Mouse (Mus musculus) limb, embryonic 14.5 days (tissue): Measurements from ENCODE around the gene Bank1. TPM values are rescaled to one million over a fixed set of nuclear protein-coding genes. Genes with fewer than 3 reads are reported as not detected.

Source experiments
- ATAC-seq: fragments of 200-750 bp; cut with Nextera tagmentation; 2 replicates; pipeline ENCODE4 v1.8.0; 2017; ENCODE audit warnings: low read depth, moderate number of reproducible peaks, moderate TSS enrichment; ENCODE audit not compliant: low FRiP score
- DNase-seq: peaks from one replicate; pipeline ENCODE4 v3.0.0-alpha.2; 2015; ENCODE audit warnings: low spot score
- H3K27ac ChIP-seq: fragments of 300-500 bp; sonication (generic); replicated peaks from 2 replicates; pipeline ENCODE4 v1.5.1; 2014; ENCODE audit warnings: low read depth, mild to moderate bottlenecking, low read length, moderate library complexity, mixed read lengths
- H3K27me3 ChIP-seq: fragments of 300-500 bp; sonication (generic); 2 replicates; pipeline ENCODE4 v1.6.1; 2014; ENCODE audit warnings: low read length, mixed read lengths; ENCODE audit not compliant: control insufficient read depth, insufficient read depth
- H3K36me3 ChIP-seq: fragments of 300-500 bp; sonication (generic); 2 replicates; pipeline ENCODE4 v1.6.1; 2014; ENCODE audit warnings: mild to moderate bottlenecking, low read length, moderate library complexity, mixed read lengths; ENCODE audit not compliant: control insufficient read depth, insufficient read depth
- H3K4me1 ChIP-seq: fragments of 300-500 bp; sonication (generic); 2 replicates; pipeline ENCODE4 v1.6.1; 2014; ENCODE audit warnings: antibody characterized with exemption, low read length, mixed read lengths; ENCODE audit not compliant: control insufficient read depth, insufficient read depth
- H3K4me2 ChIP-seq: fragments of 300-500 bp; sonication (generic); replicated peaks from 2 replicates; pipeline ENCODE4 v1.6.1; 2014; ENCODE audit warnings: low read depth, mild to moderate bottlenecking, low read length, moderate library complexity; ENCODE audit not compliant: severe bottlenecking
- H3K4me3 ChIP-seq: fragments of 300-500 bp; sonication (generic); replicated peaks from 2 replicates; pipeline ENCODE4 v1.5.1; 2014; ENCODE audit warnings: low read length
- H3K9ac ChIP-seq: fragments of 300-500 bp; sonication (generic); 2 replicates; pipeline ENCODE4 v1.6.1; 2014; ENCODE audit warnings: mild to moderate bottlenecking, low read depth, low read length, moderate library complexity; ENCODE audit not compliant: severe bottlenecking
- H3K9me3 ChIP-seq: fragments of 300-500 bp; sonication (generic); 2 replicates; pipeline ENCODE4 v1.6.1; 2016; ENCODE audit warnings: low read length; ENCODE audit not compliant: control insufficient read depth
- POLR2A ChIP-seq: fragments of 200-500 bp; IDR thresholded peaks from 2 replicates; pipeline ENCODE4 v1.8.0; 2012; ENCODE audit warnings: inconsistent platforms, mild to moderate bottlenecking, moderate library complexity, borderline replicate concordance; ENCODE audit not compliant: insufficient read depth, insufficient read length; ENCODE audit errors: extremely low read depth
- WGBS: fragments of 180-500 bp; shearing (Covaris S2); extraction: QIAGEN DNeasy Blood & Tissue Kit; methylation state at CpG from one replicate; pipeline ENCODE4 v1.1.7; 2014; 5-methylcytosine and 5-hydroxymethylcytosine counted together
- polyA plus RNA-seq, 2 experiments: library from polyadenylated mRNA; depleted of rRNA in 1 of 2; stranded (reverse) in 1 of 2; unstranded in 1 of 2; fragments of >200 nt; fragmentation: Nextera tagmentation in 1 of 2; extraction: Ambion mirVana in 1 of 2; gene quantifications; 2 replicates each; pipeline versions ENCODE4 v1.2.1 to v1.2.3; 2012 to 2014

Bank1 gene
- polyA plus RNA-seq (2012; rRNA removed) = 0.23 and 0.36 TPM in 2 replicates
- 0.61 and 0.87 TPM in 2 replicates for polyA plus RNA-seq (2014; fragmentation: Nextera tagmentation; extraction: Ambion mirVana)

GRCm38 (mm10) chr3:136325783-136326182, at the start of gene Bank1:
Gene Bank1 (minus strand): TSS chr3:136326066.
- TF ChIP-seq POLR2A = no peak

GRCm38 (mm10) chr3:136369916-136370315, 44.0 kb upstream of the Bank1 start:
- Histone ChIP-seq H3K9ac (no peak overlapping the region), H3K4me3 (no peak overlapping the region), H3K4me1 (no peaks in the 10 kb centered on the region), H3K9me3 (no peaks in the 10 kb centered on the region), H3K36me3 (no peaks in the 10 kb centered on the region), H3K4me2 (no peak overlapping the region), H3K27ac (no peak overlapping the region), H3K27me3 (no peaks in the 10 kb centered on the region)
- DNase-seq = no peak
- WGBS = 80% methylated on average over 11 of the region's 11 CpGs
- no peak for ATAC-seq
- TF ChIP-seq POLR2A = no peak

More at GRCm38 (mm10) chr3:136325783-136326182, at the start of gene Bank1:
- Histone ChIP-seq H3K4me2 (no peak within 1 kb of the TSS), H3K27me3 (no peaks in the 10 kb centered on the region), H3K4me1 (no peaks in the 10 kb centered on the region), H3K4me3 (no peak within 1 kb of the TSS), H3K9me3 (no peaks in the 10 kb centered on the region), H3K9ac (no peak within 1 kb of the TSS), H3K27ac (no peak within 1 kb of the TSS), H3K36me3 (no peaks in the 10 kb centered on the region)
- DNase-seq (no peak), ATAC-seq (no peak)
- WGBS = 62% methylated on average over 5 of the region's 5 CpGs

- H3K27ac ChIP-seq = no peak overlapping the region
- TF ChIP-seq POLR2A = no peak
- H3K27me3 ChIP-seq = no peaks in the 10 kb centered on the region
- H3K36me3 ChIP-seq = no peaks in the 10 kb centered on the region
- DNase-seq (no peak), ATAC-seq (no peak)
- no peaks in the 10 kb centered on the region for H3K9me3 ChIP-seq
- no peak overlapping the region for H3K4me3 ChIP-seq
- H3K4me1 ChIP-seq = no peaks in the 10 kb centered on the region
- no peak overlapping the region for H3K4me2 ChIP-seq
- no peak overlapping the region for H3K9ac ChIP-seq
- WGBS = 72% methylated on average over 9 of the region's 9 CpGs
Measured at GRCm38 (mm10) chr3:136369466-136369865, 43.6 kb upstream of the Bank1 start.

GRCm38 (mm10) chr3:136368505-136368999, 42.7 kb upstream of the Bank1 start:
- Histone ChIP-seq H3K4me3 (no peak overlapping the region), H3K27ac (no peak overlapping the region), H3K36me3 (no peaks in the 10 kb centered on the region), H3K27me3 (no peaks in the 10 kb centered on the region), H3K9ac (no peak overlapping the region), H3K4me2 (no peak overlapping the region), H3K9me3 (no peaks in the 10 kb centered on the region), H3K4me1 (no peaks in the 10 kb centered on the region)
- no peak for TF ChIP-seq POLR2A
- no peak for ATAC-seq
- 82% methylated on average over 4 of the region's 4 CpGs for WGBS
- no peak for DNase-seq

- Histone ChIP-seq H3K9me3 (no peaks in the 10 kb centered on the region), H3K36me3 (no peaks in the 10 kb centered on the region), H3K4me3 (no peak overlapping the region), H3K27ac (no peak overlapping the region), H3K9ac (no peak overlapping the region), H3K4me2 (no peak overlapping the region), H3K4me1 (no peaks in the 10 kb centered on the region), H3K27me3 (no peaks in the 10 kb centered on the region)
- no peak for TF ChIP-seq POLR2A
- ATAC-seq (no peak), DNase-seq (no peak)
- WGBS = 79% methylated on average over 7 of the region's 7 CpGs
Measured at GRCm38 (mm10) chr3:136349690-136350089, 23.8 kb upstream of the Bank1 start.
